Mouse (Mus musculus): ENCODE data around the gene Smco4.

Gene Smco4

GRCm38 (mm10) chr9:15507431-15507875, 14.2 kb downstream of the Smco4 start:
- no peak for DNase-seq

DNA sequence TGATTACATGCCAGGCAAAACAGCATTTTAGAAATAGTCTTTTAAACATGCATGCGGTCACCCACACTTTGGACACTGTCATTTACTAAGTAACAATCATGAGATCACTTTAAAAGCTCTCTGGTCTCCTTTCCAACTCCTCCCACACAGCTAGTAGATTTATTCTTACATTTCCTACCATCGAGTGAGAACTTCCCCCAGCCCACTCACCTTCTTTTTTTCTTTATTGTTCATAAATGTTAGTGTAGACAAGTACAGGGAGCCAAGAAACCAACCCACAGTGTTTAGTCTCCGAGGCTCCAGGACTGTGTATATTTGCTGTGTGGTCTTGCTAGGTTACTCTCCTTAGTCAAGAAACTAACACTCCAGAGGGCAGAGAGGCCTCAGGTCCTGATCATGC, 16.1 kb downstream of the Smco4 start:
- no peak for DNase-seq

DNA sequence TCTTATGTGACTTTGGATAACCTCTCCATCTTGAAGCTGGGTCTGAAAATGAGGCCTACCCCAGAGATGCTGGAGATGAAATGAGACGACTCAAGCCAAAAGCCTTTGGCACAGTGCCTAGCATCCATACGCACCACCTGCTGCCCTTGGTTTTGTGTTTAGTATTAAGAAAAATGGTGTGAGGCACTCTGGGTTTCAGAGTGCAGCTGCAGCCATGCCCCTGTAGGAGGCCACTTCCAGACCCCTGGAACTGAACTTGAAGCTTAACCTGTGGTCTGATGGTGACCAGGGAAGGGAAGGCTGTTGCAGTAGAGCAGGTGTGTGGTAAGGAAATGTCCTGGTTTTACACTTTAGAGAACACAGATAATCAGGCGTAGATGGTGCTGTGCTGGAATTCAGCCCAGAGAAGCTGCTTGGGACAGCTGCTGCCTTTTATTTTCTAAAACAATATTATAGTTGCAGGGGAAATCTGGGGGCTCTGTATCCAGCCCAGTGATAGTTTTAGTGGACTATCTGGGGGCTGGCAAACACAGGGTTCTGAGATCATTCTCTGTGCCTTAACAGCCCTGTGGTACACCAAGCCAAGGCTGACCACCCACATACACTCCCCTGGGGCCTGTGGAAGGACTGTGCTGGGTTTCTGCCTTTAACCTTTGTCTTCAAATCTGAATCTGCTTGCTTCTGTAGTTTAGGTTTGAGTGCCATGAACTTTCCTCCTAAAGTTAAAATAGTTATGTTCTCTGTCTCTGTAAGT, 17.5 kb downstream of the Smco4 start:
- peak; percentile 15 to 38 for DNase-seq

GRCm38 (mm10) chr9:15512918-15513317, 19.7 kb downstream of the Smco4 start:
- peak; percentile 6 to 20 for DNase-seq

- no peak for DNase-seq
Measured at GRCm38 (mm10) chr9:15516007-15516406, 22.8 kb downstream of the Smco4 start.

DNA sequence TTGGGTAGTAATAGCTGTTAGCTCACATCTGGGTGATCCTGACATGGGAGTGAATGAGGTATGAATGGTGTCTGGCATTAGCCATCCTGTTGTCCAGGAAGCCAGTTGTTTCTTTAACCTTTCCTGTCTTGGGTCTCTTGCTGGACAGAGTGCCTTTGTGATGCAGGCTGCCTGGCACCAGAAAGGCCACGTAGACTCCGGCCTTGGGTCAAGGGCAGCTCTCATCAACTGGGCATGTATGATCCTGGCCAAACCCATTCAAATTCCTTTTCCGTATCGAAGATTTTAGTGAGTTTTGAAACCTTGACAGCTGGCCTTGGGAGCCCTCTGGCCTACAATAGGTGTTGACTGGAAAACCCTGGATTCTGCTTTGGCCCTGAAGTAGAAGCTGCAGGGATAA, 24.7 kb downstream of the Smco4 start:
- no peak for DNase-seq

- no peak for DNase-seq
Measured at GRCm38 (mm10) chr9:15522348-15522747, 29.1 kb downstream of the Smco4 start.

GRCm38 (mm10) chr9:15522887-15523286, 29.7 kb downstream of the Smco4 start:
- DNase-seq, result no peak

- DNase-seq, result no peak
Measured at GRCm38 (mm10) chr9:15523646-15524045, 30.4 kb downstream of the Smco4 start.

DNA sequence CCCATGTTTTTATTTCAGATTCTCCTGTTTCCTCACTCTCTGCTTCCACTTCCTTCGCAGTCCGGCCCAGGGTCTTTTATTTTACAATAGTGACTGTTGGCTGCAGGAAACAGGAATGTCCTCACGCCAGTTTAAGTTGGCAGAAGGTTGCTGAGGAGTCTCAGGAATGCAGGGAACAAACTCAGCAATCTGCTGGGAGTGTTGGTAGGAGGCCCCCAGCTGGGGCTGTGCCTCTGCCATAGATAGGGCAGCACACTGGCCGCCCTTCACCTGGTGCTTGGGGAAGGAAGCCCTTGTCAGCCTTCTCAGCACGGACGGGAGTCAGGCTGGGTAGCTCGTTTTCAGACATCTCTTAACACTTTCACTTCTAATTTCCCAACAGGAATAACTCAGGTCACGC, 32.0 kb downstream of the Smco4 start:
- DNase-seq, result no peak

DNA sequence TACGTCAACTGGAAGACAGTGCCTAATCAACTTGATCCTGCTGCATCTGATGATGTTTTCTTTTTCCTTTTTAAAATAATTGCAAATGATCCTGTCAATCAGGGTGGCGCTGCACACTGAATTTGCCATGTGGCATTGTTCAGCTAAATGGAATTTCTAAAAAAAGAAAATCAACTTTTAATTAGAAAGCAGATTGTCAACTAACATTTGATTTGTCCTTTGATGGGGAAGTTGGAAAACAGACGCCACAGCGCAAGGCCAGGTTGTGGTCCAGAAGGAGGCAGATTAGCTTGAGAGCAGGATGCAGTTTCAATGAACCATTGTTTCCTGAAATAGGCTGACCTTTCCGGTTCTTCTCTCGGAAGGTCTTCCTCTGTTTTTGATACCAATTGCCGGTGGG, 33.3 kb downstream of the Smco4 start:
- DNase-seq, result peak in 1 of 2 experiments; percentile 8

DNA sequence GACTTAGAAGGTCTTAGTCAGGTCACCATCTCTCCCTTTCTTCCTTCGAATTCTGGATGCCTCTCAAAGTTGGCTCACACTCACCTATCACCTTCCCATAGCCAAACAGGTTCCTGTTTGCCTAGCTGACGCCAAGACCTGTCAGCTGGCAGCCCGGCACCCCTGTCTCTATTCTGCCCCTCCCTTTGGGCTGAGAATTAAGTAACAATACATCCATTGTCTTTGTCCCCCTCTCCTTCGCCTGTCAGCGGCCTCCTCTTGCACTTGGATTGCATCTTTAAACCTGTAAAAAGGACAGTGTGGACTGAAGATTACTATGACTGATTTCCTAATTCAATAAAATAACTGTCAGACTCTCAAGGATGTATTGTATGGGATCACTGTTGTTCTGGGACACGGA, 34.6 kb downstream of the Smco4 start:
- DNase-seq, result no peak

GRCm38 (mm10) chr9:15528368-15528767, 35.1 kb downstream of the Smco4 start:
- DNase-seq, result no peak

GRCm38 (mm10) chr9:15529275-15529964, 36.2 kb downstream of the Smco4 start:
- DNase-seq, result peak; percentile 50 to 60

GRCm38 (mm10) chr9:15529965-15530320, 36.7 kb downstream of the Smco4 start:
- DNase-seq, result no peak

GRCm38 (mm10) chr9:15531204-15531603, 38.0 kb downstream of the Smco4 start:
- DNase-seq, result no peak

GRCm38 (mm10) chr9:15533336-15534070, 40.3 kb downstream of the Smco4 start:
- no peak for DNase-seq

GRCm38 (mm10) chr9:15534110-15534509, 40.9 kb downstream of the Smco4 start:
- DNase-seq, result no peak

DNA sequence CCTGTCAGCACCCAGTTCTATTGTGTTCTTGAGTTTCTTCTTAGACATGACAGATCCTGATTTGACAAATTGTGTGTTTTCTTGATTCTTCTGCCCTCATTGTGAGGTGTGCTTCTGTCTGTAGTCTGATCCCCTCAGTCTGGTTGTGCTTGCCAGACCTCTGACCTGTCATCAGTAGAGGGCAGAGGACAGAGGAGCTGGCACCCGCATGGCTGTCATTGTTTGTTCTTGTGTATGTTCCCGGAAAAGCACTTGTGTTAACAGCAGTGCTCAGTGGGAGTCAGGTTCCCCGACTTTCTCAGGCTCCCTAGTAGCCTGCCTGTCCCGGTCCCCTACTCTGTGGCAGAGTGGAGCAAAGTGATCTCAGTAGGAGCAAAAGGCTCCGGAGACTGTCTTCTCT, 42.2 kb downstream of the Smco4 start:
- no peak for DNase-seq

DNA sequence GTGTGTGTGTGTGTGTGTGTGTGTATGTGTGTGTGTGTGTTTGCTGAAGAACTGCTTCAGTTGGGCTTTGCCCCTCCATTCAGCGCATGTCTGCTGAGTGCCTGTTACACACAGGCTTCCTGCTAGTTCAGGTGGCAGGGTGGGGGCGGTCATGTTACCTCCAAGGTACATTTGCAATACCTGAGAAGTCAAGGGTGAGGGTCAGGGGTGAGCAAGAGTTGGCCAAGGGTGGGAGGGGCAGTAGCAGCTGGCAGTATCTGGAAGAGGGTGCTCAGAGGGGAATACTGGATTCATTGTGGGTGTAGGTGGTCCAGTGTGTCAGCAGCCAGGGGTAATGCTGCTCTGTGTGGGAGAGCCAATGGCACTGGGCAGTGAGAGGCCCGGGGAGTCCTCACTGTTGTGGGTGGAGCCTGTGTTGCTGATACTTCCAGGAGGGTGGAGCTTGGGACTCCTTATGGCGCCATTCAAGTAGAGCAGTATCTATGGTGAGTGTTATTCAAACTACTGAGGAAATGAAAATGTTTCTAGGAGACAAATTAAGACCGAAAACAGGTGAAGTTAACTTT, 43.7 kb downstream of the Smco4 start:
- DNase-seq, result no peak

- no peak for DNase-seq
Measured at GRCm38 (mm10) chr9:15537455-15538048, 44.3 kb downstream of the Smco4 start.

- no peak for DNase-seq
Measured at GRCm38 (mm10) chr9:15538979-15539533, 45.8 kb downstream of the Smco4 start.
